Mouse (Mus musculus) forebrain, embryonic 10.5 days (tissue): ENCODE measurements around the gene Mtfmt. TPM values are rescaled to one million over a fixed set of nuclear protein-coding genes. Genes with fewer than 3 reads are reported as not detected.

Experiments used
- DNase-seq: peaks from one replicate; pipeline ENCODE4 v3.0.0-alpha.2; 2017; ENCODE audit warnings: low spot score; ENCODE audit errors: extremely low spot score
- H3K27ac ChIP-seq: fragments of 300-500 bp; sonication (generic); 2 replicates; pipeline ENCODE4 v1.5.1; 2016; ENCODE audit warnings: mild to moderate bottlenecking
- H3K27me3 ChIP-seq: fragments of 300-500 bp; sonication (generic); 2 replicates; pipeline ENCODE4 v1.6.1; 2016; ENCODE audit warnings: mild to moderate bottlenecking; ENCODE audit not compliant: poor library complexity, severe bottlenecking
- H3K36me3 ChIP-seq: fragments of 300-500 bp; sonication (generic); replicated peaks from 2 replicates; pipeline ENCODE4 v1.6.1; 2016; ENCODE audit warnings: mild to moderate bottlenecking, moderate library complexity
- H3K4me1 ChIP-seq: fragments of 300-500 bp; sonication (generic); 2 replicates; pipeline ENCODE4 v1.6.1; 2016
- H3K4me3 ChIP-seq: fragments of 300-500 bp; sonication (generic); 2 replicates; pipeline ENCODE4 v1.5.1; 2016; ENCODE audit warnings: mild to moderate bottlenecking, moderate library complexity
- H3K9me3 ChIP-seq: fragments of 300-500 bp; sonication (generic); 2 replicates; pipeline ENCODE4 v1.6.1; 2016; ENCODE audit warnings: mild to moderate bottlenecking, moderate library complexity
- whole genome bisulfite sequencing: fragments of 180-500 bp; shearing (Covaris S2); methylation state at CpG from one replicate; pipeline ENCODE4 v1.1.7; 2016; 5-methylcytosine and 5-hydroxymethylcytosine counted together
- polyA plus RNA-seq: library from polyadenylated mRNA; unstranded; fragments of >200 nt; fragmentation: Nextera tagmentation; extraction: Ambion mirVana; gene quantifications from 2 replicates; pipeline ENCODE4 v1.2.1, GENCODE M21; 2016

Mtfmt gene
- polyA plus RNA-seq, 1 experiment from 2014 or later = 21.5 TPM

- H3K36me3 ChIP-seq = no peaks in the 10 kb centered on the region
- H3K27ac ChIP-seq = no peak overlapping the region
- H3K4me1 ChIP-seq = peaks cover 10% of the 10 kb centered on the region
- 2% methylated on average over 3 of the region's 3 CpGs for WGBS
- H3K27me3 ChIP-seq = no peaks in the 10 kb centered on the region
- no peaks in the 10 kb centered on the region for H3K9me3 ChIP-seq
- DNase-seq = peak; percentile 76
- H3K4me3 ChIP-seq = no peak overlapping the region
Measured at GRCm38 (mm10) chr9:65432236-65432635, 3.3 kb upstream of the Mtfmt start.

GRCm38 (mm10) chr9:65434140-65434539, 1.4 kb upstream of the Mtfmt start:
- 0 out of 2 replicates have a peak overlapping the region, but pooled peaks have one; percentile 5 for H3K27ac ChIP-seq
- H3K4me3 ChIP-seq = no peak overlapping the region
- H3K27me3 ChIP-seq = no peaks in the 10 kb centered on the region
- DNase-seq = peak; percentile 45
- WGBS = 60% methylated on average over 5 of the region's 5 CpGs
- H3K4me1 ChIP-seq = peaks cover 10% of the 10 kb centered on the region
- no peaks in the 10 kb centered on the region for H3K9me3 ChIP-seq
- H3K36me3 ChIP-seq = peaks cover 11% of the 10 kb centered on the region

- Histone ChIP-seq H3K4me1 (peaks cover 10% of the 10 kb centered on the region), H3K27ac (no peak overlapping the region), H3K9me3 (no peaks in the 10 kb centered on the region), H3K4me3 (peak overlapping the region; percentile 97), H3K36me3 (peaks cover 21% of the 10 kb centered on the region), H3K27me3 (no peaks in the 10 kb centered on the region)
- WGBS = 75% methylated on average over 4 of the region's 4 CpGs
- no peak for DNase-seq
Measured at GRCm38 (mm10) chr9:65435211-65435610, 371 bp upstream of the Mtfmt start.

- H3K4me1 ChIP-seq = no peaks in the 10 kb centered on the region
- no peak overlapping the region for H3K4me3 ChIP-seq
- no peak for DNase-seq
- no peaks in the 10 kb centered on the region for H3K27me3 ChIP-seq
- peaks cover 86% of the 10 kb centered on the region for H3K36me3 ChIP-seq
- no peaks in the 10 kb centered on the region for H3K9me3 ChIP-seq
- H3K27ac ChIP-seq = no peak overlapping the region
- 96% methylated on average over 4 of the region's 4 CpGs for WGBS
Measured at GRCm38 (mm10) chr9:65444692-65445091, 9.1 kb downstream of the Mtfmt start.

- Histone ChIP-seq H3K4me3 (no peak overlapping the region), H3K4me1 (no peaks in the 10 kb centered on the region), H3K36me3 (peaks cover 89% of the 10 kb centered on the region), H3K27ac (no peak overlapping the region), H3K9me3 (no peaks in the 10 kb centered on the region), H3K27me3 (no peaks in the 10 kb centered on the region)
- no peak for DNase-seq
- WGBS = 92% methylated on average over 6 of the region's 6 CpGs
Measured at GRCm38 (mm10) chr9:65447951-65448350, 12.4 kb downstream of the Mtfmt start.

GRCm38 (mm10) chr9:65458975-65459374, 23.4 kb downstream of the Mtfmt start:
- Histone ChIP-seq H3K4me3 (no peak overlapping the region), H3K27ac (no peak overlapping the region), H3K36me3 (no peaks in the 10 kb centered on the region; the same call in 1 of the 2 replicates), H3K4me1 (peaks cover 30% of the 10 kb centered on the region), H3K27me3 (no peaks in the 10 kb centered on the region), H3K9me3 (no peaks in the 10 kb centered on the region)
- no peak for DNase-seq
- 94% methylated on average over 2 of the region's 2 CpGs for WGBS

GRCm38 (mm10) chr9:65460198-65460597, 24.6 kb downstream of the Mtfmt start:
- DNase-seq = no peak
- WGBS = 45% methylated on average over 3 of the region's 3 CpGs
- Histone ChIP-seq H3K4me3 (peak overlapping the region; percentile 96), H3K4me1 (peaks cover 30% of the 10 kb centered on the region), H3K27me3 (no peaks in the 10 kb centered on the region), H3K27ac (peak overlapping the region; percentile 92), H3K36me3 (peaks cover 7% of the 10 kb centered on the region), H3K9me3 (no peaks in the 10 kb centered on the region)

GRCm38 (mm10) chr9:65460732-65461442, 25.3 kb downstream of the Mtfmt start, which contains the start of gene Spg21:
Gene Spg21, plus strand, starts transcription at chr9:65460947.
- peak within 1 kb of the TSS; percentile 96 for H3K4me3 ChIP-seq
- WGBS = under 1% methylated on average over 52 of the region's 53 CpGs
- H3K9me3 ChIP-seq = no peaks in the 10 kb centered on the region
- H3K27ac ChIP-seq = peak within 1 kb of the TSS; percentile 92
- H3K4me1 ChIP-seq = peaks cover 30% of the 10 kb centered on the region
- no peaks in the 10 kb centered on the region for H3K27me3 ChIP-seq
- peak; percentile 97 for DNase-seq
- H3K36me3 ChIP-seq = peaks cover 14% of the 10 kb centered on the region

- DNase-seq = no peak
- 92% methylated on average over 5 of the region's 5 CpGs for WGBS
- Histone ChIP-seq H3K27me3 (no peaks in the 10 kb centered on the region), H3K27ac (no peak overlapping the region), H3K4me1 (peaks cover 30% of the 10 kb centered on the region), H3K9me3 (no peaks in the 10 kb centered on the region), H3K4me3 (no peak overlapping the region), H3K36me3 (peaks cover 26% of the 10 kb centered on the region)
Measured at GRCm38 (mm10) chr9:65462544-65462943, 27.0 kb downstream of the Mtfmt start.

GRCm38 (mm10) chr9:65464161-65464560, 28.6 kb downstream of the Mtfmt start:
- 93% methylated on average over 6 of the region's 6 CpGs for WGBS
- Histone ChIP-seq H3K27ac (no peak overlapping the region), H3K9me3 (no peaks in the 10 kb centered on the region), H3K4me3 (no peak overlapping the region), H3K36me3 (peaks cover 34% of the 10 kb centered on the region), H3K27me3 (no peaks in the 10 kb centered on the region), H3K4me1 (peaks cover 37% of the 10 kb centered on the region)
- DNase-seq = no peak

- Histone ChIP-seq H3K36me3 (peaks cover 45% of the 10 kb centered on the region), H3K27me3 (peaks cover 8% of the 10 kb centered on the region; the same call in 1 of the 2 replicates), H3K4me3 (no peak overlapping the region), H3K9me3 (no peaks in the 10 kb centered on the region), H3K27ac (no peak overlapping the region), H3K4me1 (peaks cover 30% of the 10 kb centered on the region)
- DNase-seq = no peak
- WGBS = 90% methylated on average over 2 of the region's 2 CpGs
Measured at GRCm38 (mm10) chr9:65465241-65465640, 29.7 kb downstream of the Mtfmt start.

GRCm38 (mm10) chr9:65467686-65468085, 32.1 kb downstream of the Mtfmt start:
- no peak overlapping the region for H3K27ac ChIP-seq
- peaks cover 23% of the 10 kb centered on the region for H3K4me1 ChIP-seq
- peaks cover 8% of the 10 kb centered on the region; the same call in 1 of the 2 replicates for H3K27me3 ChIP-seq
- no peak overlapping the region for H3K4me3 ChIP-seq
- no peak for DNase-seq
- H3K9me3 ChIP-seq = no peaks in the 10 kb centered on the region
- peaks cover 58% of the 10 kb centered on the region for H3K36me3 ChIP-seq
- 68% methylated on average over 11 of the region's 11 CpGs for WGBS

- 93% methylated on average over 4 of the region's 4 CpGs for WGBS
- no peak for DNase-seq
- no peak overlapping the region for H3K27ac ChIP-seq
- peaks cover 14% of the 10 kb centered on the region; the same call in 1 of the 2 replicates for H3K27me3 ChIP-seq
- H3K36me3 ChIP-seq = peaks cover 73% of the 10 kb centered on the region
- no peak overlapping the region for H3K4me3 ChIP-seq
- peaks cover 20% of the 10 kb centered on the region for H3K4me1 ChIP-seq
- no peaks in the 10 kb centered on the region for H3K9me3 ChIP-seq
Measured at GRCm38 (mm10) chr9:65472769-65473168, 37.2 kb downstream of the Mtfmt start.
